Mouse (Mus musculus): ENCODE data around the gene Fbxo22. TPM values are rescaled to one million over a fixed set of nuclear protein-coding genes. Genes with fewer than 3 reads are reported as not detected.

The Fbxo22 gene
- 83.8 TPM for polyA plus RNA-seq (2014; fragmentation: Illumina TruSeq; extraction: RNeasy Lipid Tissue Mini Kit (QIAGEN cat#74804); ENCODE audit: low read depth, low replicate concordance)

GRCm38 (mm10) chr9:55208790-55209481 is at the start of gene Fbxo22:
Fbxo22 (plus strand) TSS chr9:55208925.

Other genes with a start within 250 kb of the Fbxo22 start
- not detected for gene Chrna5, start 228.0 kb upstream of the Fbxo22 start, polyA plus RNA-seq (2014; fragmentation: Illumina TruSeq; extraction: RNeasy Lipid Tissue Mini Kit (QIAGEN cat#74804); ENCODE audit: low read depth, low replicate concordance)
- gene Chrna3, start 182.4 kb upstream of the Fbxo22 start, polyA plus RNA-seq (2014; fragmentation: Illumina TruSeq; extraction: RNeasy Lipid Tissue Mini Kit (QIAGEN cat#74804); ENCODE audit: low read depth, low replicate concordance), result not detected
- not detected for gene Chrnb4, start 160.1 kb upstream of the Fbxo22 start, polyA plus RNA-seq (2014; fragmentation: Illumina TruSeq; extraction: RNeasy Lipid Tissue Mini Kit (QIAGEN cat#74804); ENCODE audit: low read depth, low replicate concordance)
- 125 TPM for gene Ube2q2, start 60.1 kb upstream of the Fbxo22 start, polyA plus RNA-seq (2014; fragmentation: Illumina TruSeq; extraction: RNeasy Lipid Tissue Mini Kit (QIAGEN cat#74804); ENCODE audit: low read depth, low replicate concordance)
- 1.4 TPM for gene Nrg4, start 117.9 kb downstream of the Fbxo22 start, polyA plus RNA-seq (2014; fragmentation: Illumina TruSeq; extraction: RNeasy Lipid Tissue Mini Kit (QIAGEN cat#74804); ENCODE audit: low read depth, low replicate concordance)
- not detected for gene Tmem266, start 118.0 kb downstream of the Fbxo22 start, polyA plus RNA-seq (2014; fragmentation: Illumina TruSeq; extraction: RNeasy Lipid Tissue Mini Kit (QIAGEN cat#74804); ENCODE audit: low read depth, low replicate concordance)

Data from kidney, adult 10 weeks (tissue).